Mouse (Mus musculus) urinary bladder, postnatal 25 days (tissue): ENCODE results near the gene Setd1b.

Experiments used
- DNase-seq: peaks from one replicate; pipeline ENCODE4 v3.0.0; 2022; ENCODE audit warnings: low spot score

Setd1b gene

GRCm38 (mm10) chr5:123140694-123141554 is 1.1 kb upstream of the Setd1b start:
- DNase-seq = peak; percentile 81

- peak; percentile 49 for DNase-seq
Observed at GRCm38 (mm10) chr5:123141555-123142160, 335 bp upstream of the Setd1b start.

GRCm38 (mm10) chr5:123143251-123143970 is 1.4 kb downstream of the Setd1b start:
- DNase-seq = no peak

- DNase-seq = no peak
Observed at GRCm38 (mm10) chr5:123143971-123144745, 2.2 kb downstream of the Setd1b start.

- DNase-seq = no peak
Observed at GRCm38 (mm10) chr5:123144746-123145590, 3.0 kb downstream of the Setd1b start.

GRCm38 (mm10) chr5:123146357-123146756 is 4.4 kb downstream of the Setd1b start:
- no peak for DNase-seq

- DNase-seq = no peak
Observed at GRCm38 (mm10) chr5:123147569-123147968, 5.6 kb downstream of the Setd1b start.

- no peak for DNase-seq
Observed at GRCm38 (mm10) chr5:123148073-123148722, 6.2 kb downstream of the Setd1b start.

GRCm38 (mm10) chr5:123149451-123150400 is 7.7 kb downstream of the Setd1b start:
- peak; percentile 92 for DNase-seq

- no peak for DNase-seq
Observed at GRCm38 (mm10) chr5:123150641-123151040, 8.6 kb downstream of the Setd1b start.

GRCm38 (mm10) chr5:123151077-123151476 is 9.1 kb downstream of the Setd1b start:
- no peak for DNase-seq

GRCm38 (mm10) chr5:123151707-123152362 is 9.8 kb downstream of the Setd1b start:
- no peak for DNase-seq

GRCm38 (mm10) chr5:123152901-123153300 is 10.9 kb downstream of the Setd1b start:
- DNase-seq = no peak

GRCm38 (mm10) chr5:123155425-123155824 is 13.4 kb downstream of the Setd1b start:
- peak; percentile 48 for DNase-seq

- DNase-seq = no peak
Observed at GRCm38 (mm10) chr5:123156763-123157162, 14.8 kb downstream of the Setd1b start.

GRCm38 (mm10) chr5:123157972-123158371 is 16.0 kb downstream of the Setd1b start:
- no peak for DNase-seq

- DNase-seq = no peak
Observed at GRCm38 (mm10) chr5:123159446-123159845, 17.5 kb downstream of the Setd1b start.

GRCm38 (mm10) chr5:123159866-123160265 is 17.9 kb downstream of the Setd1b start:
- no peak for DNase-seq

GRCm38 (mm10) chr5:123160341-123160740 is 18.3 kb downstream of the Setd1b start:
- no peak for DNase-seq
